Mouse (Mus musculus) brain, adult 2 months (tissue): ENCODE results near the gene Odc1.

Experiments
- DNase-seq: peaks from one replicate; pipeline ENCODE4 v3.0.0; 2011; ENCODE audit warnings: low read depth, low spot score

Odc1 gene

GRCm38 (mm10) chr12:17586011-17586410 is 41.4 kb downstream of the Odc1 start:
- no peak for DNase-seq

- no peak for DNase-seq
Measured at GRCm38 (mm10) chr12:17588436-17588835, 43.8 kb downstream of the Odc1 start.

GRCm38 (mm10) chr12:17588906-17589612 is 44.5 kb downstream of the Odc1 start:
- no peak for DNase-seq

GRCm38 (mm10) chr12:17591249-17591648 is 46.7 kb downstream of the Odc1 start:
- no peak for DNase-seq

- no peak for DNase-seq
Measured at GRCm38 (mm10) chr12:17593956-17594355, 49.4 kb downstream of the Odc1 start.

- DNase-seq: no peak
Measured at GRCm38 (mm10) chr12:17594701-17595100, 50.1 kb downstream of the Odc1 start.

- DNase-seq: no peak
Measured at GRCm38 (mm10) chr12:17595166-17595565, 50.6 kb downstream of the Odc1 start.
